Mouse (Mus musculus) bone marrow, adult 2 months (tissue): ENCODE measurements at regions not wholly inside any gene's neighbourhood (a gene's known extent, or its start where the extent isn't known, plus 50 kb on each side); places are given as distances from the start of the nearest gene placed in this dataset.

ENCODE experiments used
- CTCF ChIP-seq: fragments of 200-500 bp; IDR thresholded peaks from 2 replicates; pipeline ENCODE4 v1.5.1; 2011; ENCODE audit warnings: low read length, control low read depth; ENCODE audit not compliant: control insufficient read depth, insufficient read depth
- POLR2A ChIP-seq: fragments of 200-500 bp; IDR thresholded peaks from 2 replicates; pipeline ENCODE4 v1.6.1; 2011; ENCODE audit warnings: low read depth, mild to moderate bottlenecking, control low read depth, low read length, borderline replicate concordance; ENCODE audit not compliant: control insufficient read depth

DNA sequence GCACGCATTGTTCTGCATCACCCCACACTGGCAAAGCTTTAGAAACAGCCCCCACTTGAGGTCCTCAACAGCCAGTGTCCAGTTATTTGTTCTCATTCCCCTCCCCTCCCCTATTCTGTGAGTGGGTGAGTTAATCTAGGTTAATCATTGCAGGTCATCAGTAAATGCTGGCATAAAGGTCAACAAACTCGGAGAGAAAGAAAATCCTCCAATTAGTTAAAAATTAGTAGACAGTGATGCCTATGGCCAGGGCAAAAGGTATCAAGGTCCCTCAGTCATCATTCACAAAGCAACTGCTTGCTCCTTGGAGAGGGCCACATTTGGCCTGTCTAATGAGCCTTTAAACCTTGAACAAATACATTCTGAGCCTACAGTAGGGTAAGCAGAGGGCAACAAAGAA, 105.3 kb upstream of the Dynlrb2 start:
- TF ChIP-seq POLR2A, result no peak
- no peak for TF ChIP-seq CTCF
